Mouse (Mus musculus) spleen, adult 2 months (tissue): ENCODE results near the gene Gh.

Experiments used
- CTCF ChIP-seq: fragments of 200-500 bp; IDR thresholded peaks from 2 replicates; pipeline ENCODE4 v1.5.1; 2011; ENCODE audit warnings: mild to moderate bottlenecking, inconsistent platforms; ENCODE audit not compliant: insufficient read depth, insufficient read length, insufficient replicate concordance; ENCODE audit errors: extremely low read depth
- POLR2A ChIP-seq: fragments of 200-500 bp; IDR thresholded peaks from 2 replicates; pipeline ENCODE4 v1.6.1; 2011; ENCODE audit warnings: low read depth, low read length, inconsistent platforms

DNA sequence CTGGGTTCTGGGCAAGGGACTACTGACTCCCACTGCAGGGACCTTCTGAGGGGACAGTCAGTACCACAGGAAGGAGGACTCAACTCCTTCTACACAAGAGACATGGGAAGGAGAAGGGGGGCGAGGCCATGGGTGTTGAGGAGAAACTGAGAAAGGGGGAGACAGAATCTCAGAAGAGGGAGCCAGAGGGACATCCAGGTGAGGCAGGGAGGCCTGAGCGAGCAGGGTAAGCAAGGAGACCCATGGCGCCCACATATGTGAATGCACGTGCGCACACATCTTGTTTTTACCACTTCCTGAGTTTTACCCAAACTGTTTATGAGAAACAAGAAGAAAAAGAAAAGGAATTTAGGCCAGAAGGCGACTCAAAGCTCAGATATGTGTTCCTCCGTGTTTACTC, 16.1 kb upstream of the Gh start:
- no peak for TF ChIP-seq CTCF
- TF ChIP-seq POLR2A = no peak
